Mouse (Mus musculus): ENCODE data around the gene Gprc5c. TPM values are rescaled to one million over a fixed set of nuclear protein-coding genes. Genes with fewer than 3 reads are reported as not detected.

The Gprc5c gene
- polyA plus RNA-seq, 2 experiments, result 34.1 to 35.5 TPM

GRCm38 (mm10) chr11:114823199-114823725 lies 27.7 kb upstream of the Gprc5c start:
- peak overlapping the region; percentile 29; the same call in 1 of the 2 replicates for H3K4me2 ChIP-seq (replicated peaks; ENCODE audit: low read depth, low read length, severe bottlenecking)
- TF ChIP-seq POLR2A (IDR thresholded peaks at IDR 0.05; ENCODE audit: borderline replicate concordance, extremely low read depth, insufficient read depth, insufficient read length), result no peak
- H3K36me3 ChIP-seq (ENCODE audit: control insufficient read depth, insufficient read depth, low read length), result no peaks in the 10 kb centered on the region
- DNase-seq (ENCODE audit: low spot score) (peak; percentile 45), ATAC-seq (ENCODE audit: low FRiP score, low read depth) (peak; percentile 54)
- H3K4me3 ChIP-seq (replicated peaks; ENCODE audit: low read length), result no peak overlapping the region
- H3K9ac ChIP-seq (ENCODE audit: low read depth, low read length, severe bottlenecking), result no peak overlapping the region
- H3K4me1 ChIP-seq (ENCODE audit: control insufficient read depth, insufficient read depth, low read length), result peaks cover 14% of the 10 kb centered on the region
- H3K27ac ChIP-seq (replicated peaks; ENCODE audit: low read depth, low read length), result peak overlapping the region; percentile 56
- no peaks in the 10 kb centered on the region for H3K27me3 ChIP-seq (ENCODE audit: control insufficient read depth, insufficient read depth, low read length)
- no peaks in the 10 kb centered on the region for H3K9me3 ChIP-seq (ENCODE audit: control insufficient read depth, low read length)
- 1% methylated on average over 11 of the region's 11 CpGs for WGBS

DNA sequence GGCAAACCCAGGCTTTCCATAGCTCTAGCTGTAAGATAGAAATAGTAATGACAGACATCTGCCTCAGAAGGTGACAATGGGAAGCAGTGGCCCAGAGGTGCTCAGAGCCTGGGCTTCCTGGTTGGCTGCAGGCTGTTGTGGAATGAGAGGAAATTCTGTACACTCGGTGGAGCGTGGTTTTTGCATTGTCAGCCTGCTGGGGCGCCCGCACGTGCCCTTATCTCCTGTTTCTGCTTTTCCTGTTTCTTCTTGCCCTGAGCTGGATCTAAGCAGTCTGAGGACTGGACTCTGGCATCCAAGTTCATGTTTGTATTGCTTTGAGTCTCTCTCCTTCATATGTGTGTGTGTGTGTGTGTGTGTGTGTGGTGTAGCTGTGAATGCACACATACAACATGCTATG lies 24.3 kb upstream of the Gprc5c start:
- Histone ChIP-seq H3K36me3 (ENCODE audit: control insufficient read depth, insufficient read depth, low read length) (no peaks in the 10 kb centered on the region), H3K9me3 (ENCODE audit: control insufficient read depth, low read length) (no peaks in the 10 kb centered on the region), H3K4me3 (replicated peaks; ENCODE audit: low read length) (no peak overlapping the region), H3K4me1 (ENCODE audit: control insufficient read depth, insufficient read depth, low read length) (peaks cover 39% of the 10 kb centered on the region), H3K27ac (replicated peaks; ENCODE audit: low read depth, low read length) (no peak overlapping the region), H3K9ac (ENCODE audit: low read depth, low read length, severe bottlenecking) (no peak overlapping the region), H3K4me2 (replicated peaks; ENCODE audit: low read depth, low read length, severe bottlenecking) (no peak overlapping the region), H3K27me3 (ENCODE audit: control insufficient read depth, insufficient read depth, low read length) (no peaks in the 10 kb centered on the region)
- TF ChIP-seq POLR2A (IDR thresholded peaks at IDR 0.05; ENCODE audit: borderline replicate concordance, extremely low read depth, insufficient read depth, insufficient read length), result no peak
- 72% methylated on average over 5 of the region's 5 CpGs for WGBS
- ATAC-seq (ENCODE audit: low FRiP score, low read depth), result no peak
- DNase-seq (ENCODE audit: low spot score), result no peak

GRCm38 (mm10) chr11:114829499-114830432 lies 21.2 kb upstream of the Gprc5c start:
- peak overlapping the region; percentile 62 for H3K4me2 ChIP-seq (replicated peaks; ENCODE audit: low read depth, low read length, severe bottlenecking)
- no peaks in the 10 kb centered on the region for H3K27me3 ChIP-seq (ENCODE audit: control insufficient read depth, insufficient read depth, low read length)
- H3K4me3 ChIP-seq (replicated peaks; ENCODE audit: low read length), result peak overlapping the region; percentile 26
- DNase-seq (ENCODE audit: low spot score) (peak; percentile 75), ATAC-seq (ENCODE audit: low FRiP score, low read depth) (peak; percentile 93)
- H3K9ac ChIP-seq (ENCODE audit: low read depth, low read length, severe bottlenecking), result peak overlapping the region; percentile 54
- H3K27ac ChIP-seq (replicated peaks; ENCODE audit: low read depth, low read length), result peak overlapping the region; percentile 88
- TF ChIP-seq POLR2A (IDR thresholded peaks at IDR 0.05; ENCODE audit: borderline replicate concordance, extremely low read depth, insufficient read depth, insufficient read length), result no peak
- H3K36me3 ChIP-seq (ENCODE audit: control insufficient read depth, insufficient read depth, low read length), result no peaks in the 10 kb centered on the region
- WGBS, result 4% methylated on average over 24 of the region's 24 CpGs
- H3K9me3 ChIP-seq (ENCODE audit: control insufficient read depth, low read length), result no peaks in the 10 kb centered on the region
- peaks cover 24% of the 10 kb centered on the region for H3K4me1 ChIP-seq (ENCODE audit: control insufficient read depth, insufficient read depth, low read length)

DNA sequence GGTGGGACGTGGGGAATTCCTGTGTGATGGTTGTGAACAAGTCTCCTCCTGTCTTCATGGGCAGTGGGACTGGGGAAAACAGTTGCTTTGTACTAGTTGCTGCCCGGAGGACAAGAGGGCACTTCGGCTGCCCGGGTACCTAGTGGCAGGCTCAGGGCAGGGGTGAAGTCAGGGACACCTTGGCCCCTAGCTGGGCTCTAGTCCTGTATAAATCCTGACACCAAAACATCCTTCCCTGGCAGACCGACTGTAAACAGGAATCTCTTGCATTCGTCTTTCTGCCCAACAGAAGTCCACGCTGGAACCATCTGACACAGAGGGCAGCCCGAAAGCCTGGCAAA lies 20.5 kb upstream of the Gprc5c start:
- no peak for TF ChIP-seq POLR2A (IDR thresholded peaks at IDR 0.05; ENCODE audit: borderline replicate concordance, extremely low read depth, insufficient read depth, insufficient read length)
- ATAC-seq (ENCODE audit: low FRiP score, low read depth), result no peak
- WGBS, result 11% methylated on average over 8 of the region's 8 CpGs

DNA sequence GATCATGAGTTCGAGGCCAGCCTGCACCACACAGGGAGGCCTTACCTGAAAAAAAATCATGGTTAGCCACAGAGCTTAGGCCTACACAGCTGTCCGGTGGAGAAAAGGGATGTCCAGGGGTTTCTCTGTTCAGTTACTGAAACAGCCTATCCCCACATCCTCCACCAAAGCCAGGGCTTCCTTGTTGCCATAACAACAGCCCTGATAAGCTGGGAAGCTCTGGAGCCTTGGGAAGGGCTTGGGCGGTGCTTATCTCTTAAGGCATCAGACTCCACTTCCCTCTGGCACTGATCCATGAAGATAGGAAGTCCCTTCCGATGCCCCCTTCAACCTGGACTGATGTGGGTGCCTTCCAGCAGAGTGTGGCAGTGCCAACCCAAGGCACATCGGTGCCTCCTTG lies 17.8 kb upstream of the Gprc5c start:
- DNase-seq (ENCODE audit: low spot score), result no peak
- Histone ChIP-seq H3K27me3 (ENCODE audit: control insufficient read depth, insufficient read depth, low read length) (no peaks in the 10 kb centered on the region), H3K36me3 (ENCODE audit: control insufficient read depth, insufficient read depth, low read length) (no peaks in the 10 kb centered on the region), H3K9me3 (ENCODE audit: control insufficient read depth, low read length) (no peaks in the 10 kb centered on the region), H3K4me3 (replicated peaks; ENCODE audit: low read length) (no peak overlapping the region), H3K9ac (ENCODE audit: low read depth, low read length, severe bottlenecking) (no peak overlapping the region), H3K27ac (replicated peaks; ENCODE audit: low read depth, low read length) (no peak overlapping the region), H3K4me2 (replicated peaks; ENCODE audit: low read depth, low read length, severe bottlenecking) (no peak overlapping the region), H3K4me1 (ENCODE audit: control insufficient read depth, insufficient read depth, low read length) (peaks cover 24% of the 10 kb centered on the region)
- WGBS, result 67% methylated on average over 5 of the region's 5 CpGs
- ATAC-seq (ENCODE audit: low FRiP score, low read depth), result no peak
- no peak for TF ChIP-seq POLR2A (IDR thresholded peaks at IDR 0.05; ENCODE audit: borderline replicate concordance, extremely low read depth, insufficient read depth, insufficient read length)

More for the DNA sequence above, 20.5 kb upstream of the Gprc5c start:
- peaks cover 24% of the 10 kb centered on the region for H3K4me1 ChIP-seq (ENCODE audit: control insufficient read depth, insufficient read depth, low read length)
- no peaks in the 10 kb centered on the region for H3K9me3 ChIP-seq (ENCODE audit: control insufficient read depth, low read length)
- H3K4me2 ChIP-seq (replicated peaks; ENCODE audit: low read depth, low read length, severe bottlenecking), result peak overlapping the region; percentile 62
- peak overlapping the region; percentile 26 for H3K4me3 ChIP-seq (replicated peaks; ENCODE audit: low read length)
- peak overlapping the region; percentile 54; the same call in 1 of the 2 replicates for H3K9ac ChIP-seq (ENCODE audit: low read depth, low read length, severe bottlenecking)
- H3K36me3 ChIP-seq (ENCODE audit: control insufficient read depth, insufficient read depth, low read length), result no peaks in the 10 kb centered on the region
- H3K27me3 ChIP-seq (ENCODE audit: control insufficient read depth, insufficient read depth, low read length), result no peaks in the 10 kb centered on the region
- peak overlapping the region; percentile 88 for H3K27ac ChIP-seq (replicated peaks; ENCODE audit: low read depth, low read length)
- DNase-seq (ENCODE audit: low spot score), result no peak
